Mouse (Mus musculus) cortical plate, adult 2 months (tissue): ENCODE data around the gene Nkx1-2. TPM values are rescaled to one million over a fixed set of nuclear protein-coding genes. Genes with fewer than 3 reads are reported as not detected.

Source experiments
- H3K27ac ChIP-seq: fragments of 200-500 bp; 2 replicates; pipeline ENCODE4 v1.5.1; 2012; ENCODE audit warnings: low read length, control low read depth, inconsistent platforms; ENCODE audit not compliant: insufficient read depth
- H3K4me1 ChIP-seq: fragments of 200-500 bp; 2 replicates; pipeline ENCODE4 v1.6.1; 2011; ENCODE audit warnings: low read length; ENCODE audit not compliant: control insufficient read depth, insufficient read depth
- H3K4me3 ChIP-seq: fragments of 200-500 bp; 2 replicates; pipeline ENCODE4 v1.5.1; 2011; ENCODE audit warnings: mild to moderate bottlenecking, low read length, control low read depth; ENCODE audit not compliant: insufficient read depth
- CTCF ChIP-seq: fragments of 200-500 bp; IDR thresholded peaks from 2 replicates; pipeline ENCODE4 v1.5.1; 2011; ENCODE audit warnings: mild to moderate bottlenecking, control low read depth, low read length; ENCODE audit not compliant: insufficient read depth; ENCODE audit errors: extremely low read depth
- POLR2A ChIP-seq: fragments of 200-500 bp; IDR thresholded peaks from 2 replicates; pipeline ENCODE4 v1.6.1; 2011; ENCODE audit warnings: mild to moderate bottlenecking, low read length, control low read depth; ENCODE audit not compliant: insufficient read depth; ENCODE audit errors: extremely low read depth
- polyA plus RNA-seq: library from polyadenylated mRNA; depleted of rRNA; stranded (reverse); fragments of >200 nt; gene quantifications from 2 replicates; pipeline ENCODE4 v1.2.3, GENCODE M21; 2012

Gene Nkx1-2
- polyA plus RNA-seq, 1 experiment: 0.04 TPM

DNA sequence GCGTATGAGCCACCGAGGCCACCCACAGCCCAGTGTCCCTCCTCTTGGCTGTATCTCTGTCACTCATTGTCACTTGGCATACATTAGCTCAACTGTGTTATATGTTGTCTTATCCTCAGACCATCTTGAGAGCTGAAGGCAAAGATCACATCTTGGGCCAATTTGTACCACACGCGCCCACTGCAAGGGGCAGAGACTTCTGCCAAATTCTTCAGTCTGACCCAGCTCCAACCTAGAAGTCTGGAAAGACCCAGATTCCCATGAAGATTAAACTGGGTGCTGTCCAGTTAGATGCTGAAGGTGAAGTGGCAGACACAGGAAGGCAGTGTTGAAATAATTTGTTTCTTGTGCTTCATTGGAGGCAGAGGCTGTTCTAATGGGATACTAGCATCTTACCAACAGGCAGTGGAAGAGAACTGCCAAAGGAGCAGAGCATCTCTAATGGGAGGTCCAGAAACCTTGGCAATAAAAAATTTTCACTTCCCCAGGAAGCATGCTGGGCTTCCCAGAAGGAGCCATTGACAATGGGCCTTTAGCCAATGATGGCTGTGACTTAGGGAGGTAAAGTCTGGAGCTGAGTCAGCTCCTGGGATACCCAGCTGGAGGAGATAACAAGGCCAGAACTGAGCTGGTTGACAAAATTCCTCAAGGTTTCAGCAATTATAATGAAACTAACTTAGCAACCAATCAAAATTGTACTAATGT lies 9.0 kb upstream of the Nkx1-2 start:
- Histone ChIP-seq H3K27ac (no peak overlapping the region), H3K4me1 (no peaks in the 10 kb centered on the region), H3K4me3 (no peak overlapping the region)
- TF ChIP-seq CTCF (no peak), POLR2A (no peak)

DNA sequence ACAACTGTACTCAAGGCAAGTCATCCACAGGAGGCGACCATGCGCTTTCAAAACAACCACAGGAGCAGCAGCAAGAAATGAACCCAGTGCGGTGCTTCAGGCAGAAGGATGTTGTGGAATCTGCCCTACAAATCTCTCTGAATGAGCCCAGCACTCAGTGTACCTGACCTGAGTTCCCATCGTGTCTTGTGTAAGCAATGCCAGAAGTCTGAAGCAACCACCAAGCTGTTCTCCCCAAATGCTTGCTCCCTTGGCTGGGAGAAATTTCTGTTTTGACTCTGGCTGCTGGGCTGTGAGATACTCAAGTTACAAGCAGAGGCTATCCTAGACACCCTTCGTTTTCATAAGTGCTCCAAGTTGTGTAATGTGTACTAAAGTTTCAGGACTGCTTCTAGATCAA lies 6.3 kb upstream of the Nkx1-2 start:
- Histone ChIP-seq H3K4me3 (no peak overlapping the region), H3K27ac (no peak overlapping the region), H3K4me1 (no peaks in the 10 kb centered on the region)
- TF ChIP-seq CTCF: no peak
- no peak for TF ChIP-seq POLR2A

DNA sequence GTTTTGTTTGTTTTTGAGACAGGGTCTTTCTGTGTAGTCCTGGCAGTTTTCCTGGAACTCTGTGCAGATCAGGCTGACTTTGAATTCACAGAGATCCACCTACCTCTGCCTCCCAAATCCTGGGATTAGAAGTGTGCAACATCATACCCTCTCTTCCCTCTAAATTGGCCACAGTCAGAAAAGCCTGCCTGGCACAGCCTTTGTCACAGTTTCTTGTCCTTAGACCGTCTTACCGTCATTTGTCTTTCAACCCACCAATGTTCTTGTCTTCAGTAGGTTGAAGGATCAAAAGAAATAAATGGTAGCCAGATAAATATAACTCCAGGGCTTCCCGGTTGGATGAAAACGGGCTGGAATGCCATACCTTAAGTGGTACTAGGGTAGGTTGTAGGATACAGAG lies 5.3 kb upstream of the Nkx1-2 start:
- TF ChIP-seq POLR2A (no peak), CTCF (no peak)
- Histone ChIP-seq H3K27ac (no peak overlapping the region), H3K4me1 (no peaks in the 10 kb centered on the region), H3K4me3 (no peak overlapping the region)

DNA sequence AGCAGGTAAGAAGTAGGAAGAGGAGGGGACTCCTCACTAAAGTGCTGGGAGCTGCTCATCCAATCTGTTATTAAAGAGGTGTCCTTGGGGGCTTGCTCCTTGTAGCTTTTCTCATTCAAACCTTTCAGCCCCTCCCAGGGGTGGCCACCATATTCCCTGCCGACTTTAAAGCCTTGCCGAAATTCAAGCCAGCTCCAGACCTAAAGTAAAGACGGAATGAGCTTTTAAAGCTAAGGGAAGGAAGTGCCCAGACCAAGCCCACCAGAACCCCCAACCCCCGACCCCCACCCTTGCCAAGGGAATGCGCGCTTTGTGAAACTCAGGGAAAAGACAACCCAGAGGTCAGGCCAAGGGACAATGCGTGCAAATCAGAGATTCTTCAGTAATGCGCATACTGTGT lies 1.5 kb upstream of the Nkx1-2 start:
- no peak for TF ChIP-seq POLR2A
- TF ChIP-seq CTCF: no peak
- no peak overlapping the region for H3K4me3 ChIP-seq
- H3K4me1 ChIP-seq: no peaks in the 10 kb centered on the region
- H3K27ac ChIP-seq: no peak overlapping the region

DNA sequence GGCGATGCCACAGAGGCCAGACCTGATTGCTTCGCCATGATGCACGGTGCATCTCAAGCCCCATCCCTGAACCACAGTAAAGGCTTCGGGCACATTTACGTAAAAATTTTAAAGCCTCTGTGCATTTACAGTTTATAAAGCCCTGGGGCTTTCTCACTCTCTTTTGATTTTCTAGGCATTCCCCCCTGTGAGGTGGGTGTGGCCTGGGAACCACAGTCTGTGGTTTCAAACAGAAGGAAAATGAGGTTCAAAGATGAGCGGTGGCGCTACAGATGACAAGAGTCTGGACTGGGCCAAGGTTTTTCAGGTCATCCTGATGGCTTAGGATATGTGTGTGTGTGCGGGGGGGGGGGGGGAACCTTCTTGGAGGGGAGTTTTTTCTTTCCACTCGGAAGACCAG lies 589 bp upstream of the Nkx1-2 start:
- Histone ChIP-seq H3K4me3 (no peak overlapping the region), H3K4me1 (no peaks in the 10 kb centered on the region), H3K27ac (no peak overlapping the region)
- TF ChIP-seq POLR2A: no peak
- no peak for TF ChIP-seq CTCF

DNA sequence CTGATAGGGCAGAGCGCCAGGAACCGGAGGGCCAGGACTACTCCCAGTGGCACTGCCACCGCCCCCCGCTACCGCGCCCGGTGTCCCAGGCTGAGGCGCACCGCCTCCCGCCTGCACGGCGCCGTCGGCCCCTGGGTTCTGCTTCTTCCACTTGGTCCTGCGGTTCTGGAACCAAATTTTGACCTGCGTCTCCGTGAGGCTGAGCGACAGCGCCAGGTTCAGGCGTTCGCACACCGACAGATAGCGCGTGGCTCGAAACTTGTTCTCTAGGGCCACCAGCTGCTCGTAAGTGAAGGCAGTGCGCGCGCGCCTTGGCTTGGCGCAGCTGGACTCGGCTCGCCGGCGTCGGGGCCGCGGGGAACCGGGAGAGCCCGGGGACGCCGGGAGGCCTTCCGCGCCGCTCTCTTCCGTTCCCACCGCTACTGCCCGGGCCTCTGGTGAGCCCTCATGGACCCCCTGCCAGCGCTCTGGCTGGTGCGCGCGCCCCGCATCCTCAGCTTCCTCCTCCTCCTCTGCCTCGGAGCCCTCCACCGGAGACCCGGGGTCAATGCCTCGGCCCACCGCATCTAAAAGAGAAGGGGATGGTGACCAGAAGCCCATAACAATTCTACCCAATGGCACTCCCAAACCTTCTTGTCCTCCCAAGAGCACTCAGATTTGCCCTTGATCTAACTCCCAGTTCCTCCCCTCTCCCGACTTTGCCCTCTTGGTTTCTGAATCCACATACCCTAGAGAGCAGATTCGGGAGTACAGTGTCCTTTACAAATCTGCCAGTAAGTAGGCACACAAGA lies 2.0 kb downstream of the Nkx1-2 start:
- Histone ChIP-seq H3K4me1 (no peaks in the 10 kb centered on the region), H3K4me3 (peak overlapping the region; percentile 6; the same call in 1 of the 2 replicates), H3K27ac (no peak overlapping the region)
- TF ChIP-seq POLR2A: no peak
- no peak for TF ChIP-seq CTCF

DNA sequence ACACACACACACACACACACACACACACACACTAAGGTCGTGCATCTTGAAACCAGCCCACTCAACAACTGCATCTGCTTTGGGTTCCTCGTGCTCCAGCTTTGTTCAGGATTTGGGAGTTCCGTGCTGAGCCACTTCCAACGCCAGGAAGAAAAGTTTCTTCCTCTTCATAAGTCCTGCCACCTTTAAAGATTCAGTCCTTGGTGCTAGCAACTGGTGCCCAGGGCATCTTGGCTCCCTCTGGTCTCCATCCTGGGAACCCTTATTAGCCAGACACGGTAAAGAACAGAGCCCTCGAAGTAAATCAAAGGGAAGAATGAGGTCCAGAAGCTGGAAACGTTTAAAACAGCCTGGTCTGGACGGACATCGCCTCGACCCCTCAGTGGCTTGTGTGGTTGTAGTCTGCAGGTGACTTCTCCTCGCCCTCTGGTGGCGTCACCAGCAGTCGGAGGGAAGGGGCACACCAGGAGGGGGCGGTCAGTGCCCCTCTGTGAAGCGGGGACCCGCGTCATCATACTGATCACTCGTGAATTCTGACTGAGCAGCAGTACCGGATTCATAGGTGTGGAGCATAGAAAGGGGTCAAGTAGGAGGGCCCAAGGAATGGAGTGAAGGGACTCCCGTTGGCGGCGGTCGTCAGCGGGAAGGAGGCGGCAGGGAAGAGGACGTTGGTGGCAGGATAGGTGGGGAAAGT lies 2.7 kb downstream of the Nkx1-2 start:
- no peak for TF ChIP-seq POLR2A
- no peak for TF ChIP-seq CTCF
- H3K4me3 ChIP-seq: peak overlapping the region; percentile 6; the same call in 1 of the 2 replicates
- H3K4me1 ChIP-seq: no peaks in the 10 kb centered on the region
- H3K27ac ChIP-seq: no peak overlapping the region

DNA sequence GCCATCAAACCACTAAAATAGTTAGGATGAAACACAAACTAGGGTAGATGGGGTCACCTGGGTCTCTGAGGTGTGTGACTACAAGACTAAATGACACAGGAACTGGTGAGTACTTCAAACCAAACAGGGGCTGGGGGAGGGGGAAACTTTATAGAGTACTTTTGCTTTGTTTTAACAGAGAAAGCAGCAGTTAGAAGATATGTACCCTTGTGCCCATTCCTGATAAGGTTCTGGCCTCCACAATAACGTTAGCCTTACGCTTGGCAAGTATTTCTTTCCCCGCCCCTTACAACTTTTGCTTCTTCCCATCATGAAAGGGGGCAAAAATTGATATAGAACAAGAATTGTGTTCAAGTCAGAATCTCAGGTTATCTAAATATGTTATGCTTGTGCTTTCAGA lies 3.6 kb downstream of the Nkx1-2 start:
- TF ChIP-seq CTCF (no peak), POLR2A (no peak)
- H3K4me1 ChIP-seq: no peaks in the 10 kb centered on the region
- no peak overlapping the region for H3K4me3 ChIP-seq
- no peak overlapping the region for H3K27ac ChIP-seq

DNA sequence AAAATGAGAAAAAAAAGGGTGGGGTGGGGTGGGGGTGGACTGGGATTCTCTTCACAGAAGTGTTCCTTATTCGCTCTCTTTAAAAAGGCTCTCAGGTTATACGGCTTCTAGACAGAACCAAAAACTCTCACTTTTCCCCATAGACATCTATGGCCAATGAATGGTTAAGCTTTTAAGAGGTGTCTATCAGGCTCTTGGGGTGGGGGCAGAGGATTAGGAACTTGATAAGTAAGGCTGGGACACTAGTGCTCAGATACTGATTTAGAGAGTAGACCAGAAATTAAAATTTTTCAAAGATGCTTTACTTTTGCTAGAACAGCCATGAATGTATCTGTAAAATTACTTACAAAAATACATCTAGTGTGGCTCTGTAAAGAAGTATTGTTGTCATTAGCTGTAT lies 5.1 kb downstream of the Nkx1-2 start:
- no peak overlapping the region for H3K4me3 ChIP-seq
- TF ChIP-seq CTCF: no peak
- no peak for TF ChIP-seq POLR2A
- H3K4me1 ChIP-seq: no peaks in the 10 kb centered on the region
- no peak overlapping the region for H3K27ac ChIP-seq

DNA sequence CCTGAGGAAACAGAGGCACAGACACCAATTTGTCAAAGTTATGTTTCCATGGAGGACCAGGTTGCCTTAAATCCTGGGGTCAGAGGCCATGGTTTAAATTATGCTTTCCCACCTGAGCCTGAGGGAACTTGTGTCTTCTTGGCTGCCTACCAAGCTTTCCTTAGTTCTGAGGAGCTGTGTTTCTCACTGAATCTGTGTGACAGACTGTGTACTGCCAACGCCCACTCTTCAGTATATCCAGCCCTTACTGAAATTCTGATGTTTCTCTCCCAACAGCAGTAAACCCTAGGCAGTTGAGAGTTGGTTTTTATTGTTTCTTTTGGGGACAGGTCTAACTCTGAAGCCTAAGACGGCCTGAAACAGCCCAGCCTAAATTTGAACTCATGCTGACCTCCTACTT lies 5.7 kb downstream of the Nkx1-2 start:
- no peak for TF ChIP-seq POLR2A
- TF ChIP-seq CTCF: no peak
- H3K27ac ChIP-seq: no peak overlapping the region
- no peaks in the 10 kb centered on the region for H3K4me1 ChIP-seq
- H3K4me3 ChIP-seq: no peak overlapping the region
